Mouse (Mus musculus) neural tube, embryonic 11.5 days (tissue): ENCODE results near the gene Iqgap2. TPM values are rescaled to one million over a fixed set of nuclear protein-coding genes. Genes with fewer than 3 reads are reported as not detected.

Experiments
- ATAC-seq: fragments of 200-750 bp; cut with Nextera tagmentation; 2 replicates; pipeline ENCODE4 v1.8.0; 2017; ENCODE audit warnings: moderate number of reproducible peaks, mild to moderate bottlenecking, moderate TSS enrichment, moderate library complexity; ENCODE audit not compliant: insufficient read depth, low FRiP score, low TSS enrichment
- DNase-seq: peaks from one replicate; pipeline ENCODE4 v3.0.0-alpha.2; 2015; ENCODE audit warnings: low spot score
- H3K27ac ChIP-seq: fragments of 300-500 bp; sonication (generic); 2 replicates; pipeline ENCODE4 v1.5.1; 2014; ENCODE audit warnings: low read depth, mild to moderate bottlenecking, low read length
- H3K27me3 ChIP-seq: fragments of 300-500 bp; sonication (generic); 2 replicates; pipeline ENCODE4 v1.6.1; 2014; ENCODE audit warnings: mild to moderate bottlenecking, low read length, mixed read lengths; ENCODE audit not compliant: control insufficient read depth, insufficient read depth
- H3K36me3 ChIP-seq: fragments of 300-500 bp; sonication (generic); 2 replicates; pipeline ENCODE4 v1.6.1; 2014; ENCODE audit warnings: mild to moderate bottlenecking, low read length, moderate library complexity, mixed read lengths; ENCODE audit not compliant: control insufficient read depth, insufficient read depth
- H3K4me1 ChIP-seq: fragments of 300-500 bp; sonication (generic); 2 replicates; pipeline ENCODE4 v1.6.1; 2014; ENCODE audit warnings: low read length, mixed read lengths; ENCODE audit not compliant: control insufficient read depth, insufficient read depth
- H3K4me2 ChIP-seq: fragments of 300-500 bp; sonication (generic); 2 replicates; pipeline ENCODE4 v1.6.1; 2014; ENCODE audit warnings: low read depth, mild to moderate bottlenecking, moderate library complexity
- H3K4me3 ChIP-seq: fragments of 300-500 bp; sonication (generic); 2 replicates; pipeline ENCODE4 v1.5.1; 2014; ENCODE audit warnings: low read depth, low read length
- H3K9ac ChIP-seq: fragments of 300-500 bp; sonication (generic); 2 replicates; pipeline ENCODE4 v1.6.1; 2014; ENCODE audit warnings: mild to moderate bottlenecking, low read length
- H3K9me3 ChIP-seq: fragments of 300-500 bp; sonication (generic); 2 replicates; pipeline ENCODE4 v1.6.1; 2016; ENCODE audit warnings: low read length; ENCODE audit not compliant: control insufficient read depth
- WGBS: fragments of 180-500 bp; shearing (Covaris S2); extraction: QIAGEN DNeasy Blood & Tissue Kit; methylation state at CpG from one replicate; pipeline ENCODE4 v1.1.7; 2014; 5-methylcytosine and 5-hydroxymethylcytosine counted together
- polyA plus RNA-seq: library from polyadenylated mRNA; unstranded; fragments of >200 nt; fragmentation: Nextera tagmentation; extraction: Ambion mirVana; gene quantifications from 2 replicates; pipeline ENCODE4 v1.2.1, GENCODE M21; 2014

The Iqgap2 gene
- polyA plus RNA-seq, 1 experiment from 2014 or later = 15.3 TPM

GRCm38 (mm10) chr13:95849501-95850007 is 42.2 kb downstream of the Iqgap2 start:
- DNase-seq (no peak), ATAC-seq (no peak)
- Histone ChIP-seq H3K27ac (no peak overlapping the region), H3K4me1 (no peaks in the 10 kb centered on the region), H3K9me3 (no peaks in the 10 kb centered on the region), H3K9ac (no peak overlapping the region), H3K4me3 (no peak overlapping the region), H3K27me3 (no peaks in the 10 kb centered on the region), H3K36me3 (no peaks in the 10 kb centered on the region), H3K4me2 (no peak overlapping the region)
- WGBS = 71% methylated on average over 7 of the region's 7 CpGs

GRCm38 (mm10) chr13:95846364-95846763 is 45.4 kb downstream of the Iqgap2 start:
- ATAC-seq (no peak), DNase-seq (no peak)
- H3K4me1 ChIP-seq = no peaks in the 10 kb centered on the region
- no peaks in the 10 kb centered on the region for H3K36me3 ChIP-seq
- H3K4me2 ChIP-seq = no peak overlapping the region
- no peaks in the 10 kb centered on the region for H3K27me3 ChIP-seq
- no peak overlapping the region for H3K27ac ChIP-seq
- H3K4me3 ChIP-seq = no peak overlapping the region
- H3K9me3 ChIP-seq = no peaks in the 10 kb centered on the region
- 78% methylated on average over 5 of the region's 5 CpGs for WGBS
- no peak overlapping the region for H3K9ac ChIP-seq

- H3K4me2 ChIP-seq = no peak overlapping the region
- 92% methylated on average over 3 of the region's 3 CpGs for WGBS
- no peaks in the 10 kb centered on the region for H3K9me3 ChIP-seq
- no peaks in the 10 kb centered on the region for H3K36me3 ChIP-seq
- H3K4me3 ChIP-seq = no peak overlapping the region
- ATAC-seq = no peak
- no peaks in the 10 kb centered on the region for H3K27me3 ChIP-seq
- no peak overlapping the region for H3K9ac ChIP-seq
- no peak for DNase-seq
- no peaks in the 10 kb centered on the region for H3K4me1 ChIP-seq
- H3K27ac ChIP-seq = no peak overlapping the region
Observed at GRCm38 (mm10) chr13:95844950-95845349, 46.8 kb downstream of the Iqgap2 start.

- no peak for ATAC-seq
- 89% methylated on average over 10 of the region's 10 CpGs for WGBS
- H3K27ac ChIP-seq = no peak overlapping the region
- H3K4me2 ChIP-seq = no peak overlapping the region
- H3K4me3 ChIP-seq = no peak overlapping the region
- no peak overlapping the region for H3K9ac ChIP-seq
- no peak for DNase-seq
- no peaks in the 10 kb centered on the region for H3K9me3 ChIP-seq
- no peaks in the 10 kb centered on the region for H3K4me1 ChIP-seq
- no peaks in the 10 kb centered on the region for H3K36me3 ChIP-seq
- no peaks in the 10 kb centered on the region for H3K27me3 ChIP-seq
Observed at GRCm38 (mm10) chr13:95843411-95844026, 48.2 kb downstream of the Iqgap2 start.

GRCm38 (mm10) chr13:95842803-95843202 is 48.9 kb downstream of the Iqgap2 start:
- no peaks in the 10 kb centered on the region for H3K27me3 ChIP-seq
- H3K4me1 ChIP-seq = no peaks in the 10 kb centered on the region
- no peak overlapping the region for H3K27ac ChIP-seq
- H3K9me3 ChIP-seq = no peaks in the 10 kb centered on the region
- no peaks in the 10 kb centered on the region for H3K36me3 ChIP-seq
- ATAC-seq (no peak), DNase-seq (no peak)
- H3K4me3 ChIP-seq = no peak overlapping the region
- no peak overlapping the region for H3K9ac ChIP-seq
- 85% methylated on average over 7 of the region's 7 CpGs for WGBS
- no peak overlapping the region for H3K4me2 ChIP-seq

GRCm38 (mm10) chr13:95841946-95842345 is 49.8 kb downstream of the Iqgap2 start:
- no peak for ATAC-seq
- WGBS = 94% methylated on average over 1 of the region's 1 CpGs
- no peaks in the 10 kb centered on the region for H3K36me3 ChIP-seq

GRCm38 (mm10) chr13:95836944-95837343 is 54.8 kb downstream of the Iqgap2 start:
- no peak for DNase-seq

More at GRCm38 (mm10) chr13:95841946-95842345, 49.8 kb downstream of the Iqgap2 start:
- Histone ChIP-seq H3K4me2 (no peak overlapping the region), H3K9ac (no peak overlapping the region), H3K4me3 (no peak overlapping the region), H3K27me3 (no peaks in the 10 kb centered on the region), H3K27ac (no peak overlapping the region), H3K9me3 (no peaks in the 10 kb centered on the region), H3K4me1 (no peaks in the 10 kb centered on the region)
- DNase-seq = no peak

GRCm38 (mm10) chr13:95833473-95833872 is 58.2 kb downstream of the Iqgap2 start:
- H3K27me3 ChIP-seq = no peaks in the 10 kb centered on the region
- H3K9ac ChIP-seq = no peak overlapping the region
- no peak overlapping the region for H3K4me3 ChIP-seq
- no peaks in the 10 kb centered on the region for H3K9me3 ChIP-seq
- DNase-seq = no peak
- H3K36me3 ChIP-seq = no peaks in the 10 kb centered on the region
- WGBS = 93% methylated on average over 6 of the region's 6 CpGs
- H3K27ac ChIP-seq = no peak overlapping the region
- H3K4me2 ChIP-seq = no peak overlapping the region
- no peaks in the 10 kb centered on the region for H3K4me1 ChIP-seq
- no peak for ATAC-seq

More at GRCm38 (mm10) chr13:95836944-95837343, 54.8 kb downstream of the Iqgap2 start:
- ATAC-seq = no peak
- H3K27ac ChIP-seq = no peak overlapping the region
- H3K4me3 ChIP-seq = no peak overlapping the region
- H3K27me3 ChIP-seq = no peaks in the 10 kb centered on the region
- WGBS = 90% methylated on average over 3 of the region's 3 CpGs
- H3K4me1 ChIP-seq = no peaks in the 10 kb centered on the region
- H3K9ac ChIP-seq = no peak overlapping the region
- H3K9me3 ChIP-seq = no peaks in the 10 kb centered on the region
- H3K36me3 ChIP-seq = no peaks in the 10 kb centered on the region
- no peak overlapping the region for H3K4me2 ChIP-seq

GRCm38 (mm10) chr13:95832712-95833111 is 59.0 kb downstream of the Iqgap2 start:
- H3K27me3 ChIP-seq = no peaks in the 10 kb centered on the region
- no peaks in the 10 kb centered on the region for H3K9me3 ChIP-seq
- no peaks in the 10 kb centered on the region for H3K4me1 ChIP-seq
- H3K4me3 ChIP-seq = no peak overlapping the region
- 44% methylated on average over 3 of the region's 3 CpGs for whole genome bisulfite sequencing
- H3K4me2 ChIP-seq = no peak overlapping the region
- ATAC-seq (no peak), DNase-seq (no peak)
- no peaks in the 10 kb centered on the region for H3K36me3 ChIP-seq
- H3K9ac ChIP-seq = no peak overlapping the region
- H3K27ac ChIP-seq = no peak overlapping the region
